Mouse (Mus musculus) brain, embryonic 18.5 days (tissue): ENCODE measurements around the gene Gm20388.
A peak's percentile ranks its signal among the peaks of the same experiment; 100 is the strongest.
"Not testable (repeated sequence)": the region's sequence is repeated elsewhere in the genome, so short reads cannot be mapped to it uniquely, and the experiment has no call there.

Experiments
- DNase-seq: peaks from one replicate; pipeline ENCODE4 v3.0.0-alpha.2; 2012; ENCODE audit warnings: low read depth, low spot score

The Gm20388 gene

DNA sequence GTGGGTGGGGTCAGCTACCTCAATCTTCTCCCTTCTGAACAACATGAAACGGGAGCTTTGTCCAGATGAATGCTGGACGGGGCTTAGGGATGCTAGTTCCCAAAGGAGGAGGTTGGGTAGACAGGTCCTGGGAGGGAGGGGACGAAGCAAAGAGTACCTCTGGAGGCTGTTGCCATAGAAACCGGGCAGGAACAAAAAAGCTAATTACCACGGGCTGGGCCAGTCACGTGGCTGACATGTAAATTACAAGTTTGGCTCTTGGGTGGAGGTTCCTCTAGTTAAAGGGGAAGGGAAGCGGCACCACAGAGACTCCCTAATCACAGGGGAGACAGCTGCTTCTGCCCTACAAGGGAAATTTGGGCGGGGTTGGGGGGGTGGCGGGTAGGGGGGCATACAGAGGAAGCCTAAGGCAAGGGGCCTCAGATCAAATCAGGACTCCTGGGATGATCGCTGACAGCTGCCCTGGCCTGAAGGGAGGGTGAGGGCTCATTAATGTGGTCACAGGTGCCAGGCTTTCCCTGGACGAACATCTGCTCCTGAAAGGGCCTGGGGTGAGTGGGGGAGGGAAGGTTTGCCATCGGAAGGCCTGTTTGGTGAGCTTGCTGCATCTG lies 3502.0 kb downstream of the Gm20388 start:
- DNase-seq, result peak; percentile 80

DNA sequence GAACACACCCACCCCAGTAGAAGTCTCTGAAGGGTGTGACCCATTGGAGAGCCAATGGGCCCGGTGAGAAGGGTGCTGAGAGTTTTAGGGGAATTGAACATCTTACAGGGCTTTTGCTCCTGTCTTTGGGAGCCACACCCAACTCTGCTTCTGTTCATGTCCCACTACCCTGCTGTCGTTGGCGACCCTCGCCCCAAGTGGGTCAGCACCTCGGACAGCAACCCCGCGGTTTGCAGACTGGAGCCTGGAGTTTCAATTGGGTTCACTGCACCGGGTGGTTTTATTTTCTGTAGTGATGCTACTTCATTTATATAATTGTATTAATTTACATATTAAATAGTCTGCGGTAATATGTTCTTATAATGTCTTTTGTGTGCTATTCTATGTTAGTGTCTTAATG lies 3503.6 kb downstream of the Gm20388 start:
- no peak for DNase-seq

DNA sequence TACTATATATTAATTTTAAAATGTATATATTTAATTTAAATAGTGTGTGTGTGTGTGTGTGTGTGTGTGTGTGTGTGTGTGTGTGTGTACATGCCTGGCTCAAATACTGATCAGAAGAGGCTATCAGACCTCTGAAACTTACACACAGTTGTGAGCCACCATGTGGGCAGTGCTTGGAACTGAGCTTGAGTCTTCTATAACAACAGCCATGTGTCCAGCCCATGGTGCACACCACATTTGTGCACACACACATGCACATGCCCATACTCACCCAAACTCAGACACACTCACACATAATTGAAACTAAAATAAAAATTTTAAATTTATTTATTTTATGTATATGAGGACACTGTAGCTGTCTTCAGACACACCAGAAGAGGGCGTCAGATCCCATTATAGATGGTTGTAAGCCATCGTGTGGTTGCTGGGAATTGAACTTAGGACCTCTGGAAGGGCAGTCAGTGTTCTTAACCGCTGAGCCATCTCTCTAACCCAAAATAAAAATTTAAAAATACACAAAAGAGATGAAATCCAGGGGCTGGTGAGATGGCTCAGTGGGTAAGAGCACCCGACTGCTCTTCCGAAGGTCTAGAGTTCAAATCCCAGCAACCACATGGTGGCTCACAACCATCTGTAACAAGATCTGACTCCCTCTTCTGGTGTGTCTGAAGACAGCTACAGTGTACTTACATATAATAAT lies 3504.5 kb downstream of the Gm20388 start:
- not testable (repeated sequence) for DNase-seq

DNA sequence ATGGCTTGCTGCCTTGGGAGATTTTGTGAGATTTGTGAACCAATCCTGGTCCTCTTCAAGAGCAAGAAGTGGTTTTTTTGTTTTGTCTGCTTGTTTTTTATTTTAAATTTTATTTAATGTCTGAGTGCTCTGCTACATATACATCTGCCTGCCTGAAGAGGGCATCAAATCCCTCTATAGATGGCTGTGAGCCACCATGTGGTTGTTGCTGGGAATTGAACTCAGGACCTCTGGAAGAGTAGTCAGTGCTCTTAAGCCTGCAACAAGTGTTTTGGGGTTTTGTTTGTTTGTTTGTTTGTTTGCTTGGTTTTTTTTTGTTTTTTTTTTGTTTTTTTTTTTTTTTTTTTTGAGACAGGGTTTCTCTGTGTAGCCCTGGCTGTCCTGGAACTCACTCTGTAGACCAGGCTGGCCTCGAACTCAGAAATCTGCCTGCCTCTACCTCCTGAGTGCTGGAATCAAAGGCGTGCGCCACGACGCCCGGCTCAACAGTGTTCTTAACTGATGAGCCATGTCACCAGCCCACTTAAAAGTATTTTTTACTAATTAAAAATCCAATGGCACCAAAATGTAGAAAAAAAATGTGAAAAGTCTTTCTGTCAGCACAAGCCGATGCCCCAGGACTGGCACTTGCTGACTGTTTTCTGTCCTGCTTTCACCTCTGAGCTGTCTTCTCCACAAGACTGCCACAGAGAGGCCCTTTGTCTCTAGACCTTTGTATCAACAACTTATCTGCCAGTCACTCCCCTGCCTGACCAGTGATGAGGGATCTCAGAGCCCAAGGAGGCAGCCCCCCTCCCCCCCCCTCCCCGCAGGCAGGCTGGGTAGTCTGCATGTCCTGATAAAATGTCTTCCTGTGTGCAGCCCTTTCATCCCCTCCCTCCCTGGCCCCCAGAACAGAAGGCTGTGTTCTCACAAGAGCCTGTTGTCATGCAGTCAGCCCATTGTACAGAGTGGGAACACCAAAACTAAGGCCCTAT lies 3505.6 kb downstream of the Gm20388 start:
- no peak for DNase-seq

DNA sequence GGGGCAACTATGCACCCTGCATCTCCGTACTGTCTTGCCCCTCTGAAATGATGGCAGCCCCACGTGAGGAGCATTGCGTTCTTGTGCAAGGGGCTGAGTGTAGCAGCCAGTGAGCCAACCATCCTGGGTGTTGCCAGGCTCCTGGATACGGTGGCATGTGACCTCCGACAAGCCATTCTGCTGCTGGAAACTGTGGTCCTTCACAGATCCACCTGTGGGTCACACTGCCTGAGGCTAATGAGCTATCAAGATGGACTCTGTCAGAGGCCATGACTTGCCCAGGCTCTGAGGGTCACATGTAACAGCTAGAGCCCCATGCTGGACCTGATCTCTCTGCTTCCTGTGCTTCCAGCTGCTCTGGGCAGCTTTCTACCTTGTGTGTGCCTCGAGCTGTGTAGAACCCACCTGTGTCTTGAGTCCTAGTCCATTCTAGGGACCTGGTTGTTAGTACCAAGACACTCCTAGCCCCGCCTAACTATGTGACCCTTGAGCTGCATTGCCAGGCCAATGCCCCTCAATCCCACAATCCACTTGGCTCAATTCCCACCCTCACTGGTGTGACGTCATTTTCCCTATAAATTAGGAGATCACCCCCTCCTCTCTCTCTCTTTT lies 3506.4 kb downstream of the Gm20388 start:
- DNase-seq, result no peak

DNA sequence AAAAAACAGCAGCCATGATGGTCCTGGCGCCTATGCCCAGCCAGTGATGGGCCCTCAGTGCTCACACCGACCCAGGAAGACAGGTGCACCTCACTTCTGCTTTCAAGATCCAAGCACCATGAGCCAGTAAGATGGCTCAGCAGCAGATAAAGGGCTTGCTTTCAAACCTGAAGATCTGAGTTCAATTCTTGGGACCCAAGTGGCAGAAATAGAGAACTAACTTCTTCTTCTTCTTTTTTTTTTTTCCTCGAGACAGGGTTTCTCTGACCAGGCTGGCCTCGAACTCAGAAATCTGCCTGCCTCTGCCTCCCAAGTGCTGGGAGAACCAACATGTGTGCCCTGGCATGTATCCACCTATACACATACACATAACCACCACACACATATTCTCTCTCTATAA lies 3509.1 kb downstream of the Gm20388 start:
- DNase-seq, result no peak

DNA sequence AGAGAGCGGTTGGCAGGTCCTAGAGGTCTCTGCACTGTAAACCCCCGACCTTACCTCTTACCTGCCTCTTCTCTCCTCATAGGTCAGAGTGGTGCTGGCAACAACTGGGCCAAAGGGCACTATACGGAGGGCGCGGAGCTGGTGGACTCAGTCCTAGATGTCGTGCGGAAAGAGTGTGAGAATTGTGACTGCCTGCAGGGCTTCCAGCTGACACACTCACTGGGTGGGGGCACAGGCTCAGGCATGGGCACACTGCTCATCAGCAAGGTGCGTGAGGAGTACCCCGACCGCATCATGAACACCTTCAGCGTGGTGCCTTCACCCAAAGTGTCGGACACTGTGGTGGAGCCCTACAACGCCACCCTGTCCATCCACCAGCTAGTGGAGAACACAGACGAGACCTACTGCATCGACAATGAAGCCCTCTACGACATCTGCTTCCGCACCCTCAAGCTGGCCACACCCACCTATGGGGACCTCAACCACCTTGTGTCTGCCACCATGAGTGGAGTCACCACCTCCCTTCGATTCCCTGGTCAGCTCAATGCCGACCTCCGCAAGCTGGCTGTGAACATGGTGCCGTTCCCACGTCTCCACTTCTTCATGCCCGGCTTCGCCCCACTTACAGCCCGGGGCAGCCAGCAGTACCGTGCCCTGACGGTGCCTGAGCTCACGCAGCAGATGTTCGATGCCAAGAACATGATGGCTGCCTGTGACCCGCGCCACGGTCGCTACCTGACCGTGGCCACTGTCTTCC lies 3510.1 kb downstream of the Gm20388 start:
- no peak for DNase-seq

DNA sequence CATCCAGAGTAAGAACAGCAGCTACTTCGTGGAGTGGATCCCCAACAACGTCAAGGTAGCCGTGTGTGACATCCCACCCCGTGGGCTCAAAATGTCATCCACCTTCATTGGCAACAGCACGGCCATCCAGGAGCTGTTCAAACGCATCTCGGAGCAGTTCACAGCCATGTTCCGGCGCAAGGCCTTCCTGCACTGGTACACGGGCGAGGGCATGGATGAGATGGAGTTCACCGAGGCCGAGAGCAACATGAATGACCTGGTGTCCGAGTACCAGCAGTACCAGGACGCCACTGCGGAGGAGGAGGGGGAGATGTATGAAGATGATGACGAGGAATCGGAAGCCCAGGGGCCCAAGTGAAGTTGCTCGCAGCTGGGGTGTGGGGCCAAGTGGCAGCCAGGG lies 3510.7 kb downstream of the Gm20388 start:
- no peak for DNase-seq

DNA sequence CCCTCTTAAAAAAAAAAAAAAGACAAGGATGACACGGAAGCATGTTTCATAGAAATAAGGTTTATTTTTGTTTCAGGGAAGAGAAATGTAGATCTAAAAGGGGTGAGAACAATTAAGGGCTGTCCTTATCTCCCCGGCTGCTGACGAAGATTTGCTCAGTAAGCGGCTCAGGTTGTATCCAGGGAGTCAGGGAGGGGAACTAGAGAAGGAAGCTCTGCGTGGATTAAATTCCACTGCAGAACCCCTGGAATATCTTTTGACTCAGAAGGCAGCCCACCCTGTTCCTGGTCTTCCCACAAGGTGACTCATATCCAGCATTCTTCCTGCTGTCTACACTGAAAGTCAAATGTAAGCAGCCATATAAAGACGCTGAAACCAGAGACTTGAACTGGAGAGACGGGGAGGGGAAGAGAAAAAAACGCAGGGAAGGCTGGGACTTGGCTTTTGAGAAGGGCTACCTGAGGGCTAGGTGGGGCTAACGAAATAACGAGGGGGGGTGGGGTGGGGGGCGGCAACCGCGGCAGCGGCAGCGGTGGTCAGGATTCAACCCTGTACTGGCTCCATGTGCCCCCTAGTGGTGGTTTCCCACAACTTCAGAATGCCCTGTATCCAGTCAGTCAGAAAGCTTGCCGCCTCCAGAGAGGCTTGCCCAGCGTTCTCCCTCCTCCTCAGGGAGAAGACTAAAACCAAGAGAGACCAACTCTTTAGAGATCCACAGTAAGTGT lies 3511.6 kb downstream of the Gm20388 start:
- DNase-seq, result no peak

DNA sequence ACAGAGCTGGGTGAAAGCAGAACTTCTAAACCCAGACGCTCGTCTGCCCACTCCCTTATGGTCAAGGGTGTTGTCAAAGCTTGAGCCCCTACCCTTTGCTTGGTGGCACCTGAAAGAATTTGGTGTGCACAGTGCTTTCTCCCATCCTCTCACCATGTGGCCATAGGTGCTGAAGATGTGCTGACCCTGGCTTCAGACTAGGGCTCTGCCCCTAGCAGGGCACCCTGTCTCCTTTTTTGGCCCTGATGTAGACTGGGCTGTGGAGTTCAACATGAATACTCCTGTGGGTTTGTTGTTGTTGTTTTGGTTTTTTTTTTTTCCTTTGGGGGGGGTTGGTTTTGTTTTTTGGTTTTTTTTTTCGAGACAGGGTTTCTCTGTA lies 3512.1 kb downstream of the Gm20388 start:
- DNase-seq, result no peak

DNA sequence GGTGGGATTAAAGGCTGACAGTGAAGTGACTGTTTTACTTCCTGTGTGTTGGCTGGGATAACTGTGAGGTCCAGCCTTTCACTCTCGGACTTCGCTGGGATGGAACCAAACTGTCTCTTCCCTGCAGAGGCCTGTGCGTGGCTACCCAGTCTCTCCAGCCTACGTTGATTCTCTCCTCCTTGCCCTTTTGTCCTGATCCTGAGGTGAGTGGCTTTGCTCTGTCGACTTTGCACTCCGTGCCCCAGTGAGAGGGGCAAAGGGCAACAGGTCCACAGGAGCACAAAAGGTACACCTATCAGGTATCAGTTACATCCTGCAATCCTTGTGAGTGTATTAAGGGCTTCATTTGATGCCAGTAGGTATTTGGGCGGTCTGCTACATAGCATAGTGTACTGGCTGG lies 3512.8 kb downstream of the Gm20388 start, which contains the start of gene Def8:
TSS of gene Def8 (plus strand) at position 87 of the 400 bp plus-strand sequence.
- no peak for DNase-seq

DNA sequence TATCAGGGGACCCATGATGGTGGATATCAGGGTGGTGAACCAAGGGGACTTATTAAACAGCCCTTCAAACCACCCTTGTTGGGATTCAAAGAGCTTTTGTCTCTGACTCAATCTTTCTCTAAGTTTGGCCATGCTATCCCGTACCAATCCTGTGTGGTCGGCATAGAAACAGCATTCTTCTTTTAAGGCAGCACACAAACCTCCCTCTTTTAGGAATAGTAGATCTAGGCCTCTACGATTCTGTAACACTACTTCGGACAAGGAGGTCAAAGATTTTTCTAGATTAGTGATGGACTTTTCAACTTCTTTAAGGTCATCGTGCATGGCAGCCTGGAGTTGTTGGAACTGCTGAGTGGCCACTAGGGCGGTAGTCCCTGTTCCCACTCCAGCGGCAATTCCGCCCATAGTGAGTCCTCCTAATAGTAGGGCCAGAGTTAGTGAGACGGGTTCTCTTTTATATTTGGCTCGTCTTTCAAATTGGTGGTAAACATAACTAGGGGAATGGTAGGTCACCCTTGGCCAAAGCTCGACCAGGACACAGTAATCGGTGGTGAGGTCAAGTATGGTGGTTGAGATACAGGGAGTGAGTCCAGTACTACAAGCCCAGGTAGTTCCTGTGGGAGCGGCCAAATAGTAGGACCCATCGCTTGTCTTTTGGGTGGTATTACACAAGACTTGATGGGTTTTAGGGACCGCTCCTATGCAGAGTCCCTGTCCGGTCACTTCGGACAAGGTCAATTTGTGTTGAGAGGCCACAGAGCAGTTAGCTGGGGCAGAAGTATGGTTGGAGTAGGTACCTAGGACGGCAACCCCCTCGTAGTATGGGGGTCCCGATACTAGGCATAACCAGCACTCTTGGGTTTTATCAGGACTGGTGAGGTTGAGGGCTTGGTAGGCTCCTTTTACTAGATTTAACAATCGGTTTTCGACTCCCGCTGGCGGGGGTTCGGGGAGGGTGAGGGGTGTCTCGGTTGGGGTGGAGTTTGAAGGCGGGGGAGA lies 3516.2 kb downstream of the Gm20388 start:
- DNase-seq, result no peak

DNA sequence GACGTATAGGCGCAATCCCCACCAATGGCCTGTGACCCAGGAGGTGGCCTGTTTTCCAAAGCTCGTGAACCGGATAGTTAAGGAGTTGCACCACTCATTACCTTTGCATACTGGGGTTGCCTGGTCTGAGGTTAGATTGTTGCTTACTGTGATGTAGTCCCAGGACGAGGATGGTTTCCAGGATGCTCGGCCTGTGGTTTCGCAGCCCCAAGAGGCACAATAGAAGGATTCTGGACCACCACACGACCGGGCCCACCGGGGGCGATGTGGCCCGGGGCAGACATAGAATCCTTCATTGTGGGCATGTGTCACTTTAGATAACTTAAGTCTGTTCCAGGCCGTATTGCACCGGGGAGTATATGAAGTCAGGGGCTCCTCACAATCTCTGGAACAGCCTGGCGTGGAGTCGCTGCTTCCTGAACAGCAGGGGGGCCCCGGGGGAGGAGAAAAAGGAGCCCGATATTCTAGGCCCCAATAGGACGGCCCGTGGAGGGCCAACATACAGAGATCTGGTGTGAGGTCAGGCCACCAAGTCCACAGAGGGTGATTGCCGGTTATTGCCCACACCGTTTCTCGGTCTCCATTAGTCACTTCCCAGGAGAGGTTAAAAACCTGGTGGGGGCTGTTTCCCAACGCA lies 3517.1 kb downstream of the Gm20388 start:
- DNase-seq, result no peak

DNA sequence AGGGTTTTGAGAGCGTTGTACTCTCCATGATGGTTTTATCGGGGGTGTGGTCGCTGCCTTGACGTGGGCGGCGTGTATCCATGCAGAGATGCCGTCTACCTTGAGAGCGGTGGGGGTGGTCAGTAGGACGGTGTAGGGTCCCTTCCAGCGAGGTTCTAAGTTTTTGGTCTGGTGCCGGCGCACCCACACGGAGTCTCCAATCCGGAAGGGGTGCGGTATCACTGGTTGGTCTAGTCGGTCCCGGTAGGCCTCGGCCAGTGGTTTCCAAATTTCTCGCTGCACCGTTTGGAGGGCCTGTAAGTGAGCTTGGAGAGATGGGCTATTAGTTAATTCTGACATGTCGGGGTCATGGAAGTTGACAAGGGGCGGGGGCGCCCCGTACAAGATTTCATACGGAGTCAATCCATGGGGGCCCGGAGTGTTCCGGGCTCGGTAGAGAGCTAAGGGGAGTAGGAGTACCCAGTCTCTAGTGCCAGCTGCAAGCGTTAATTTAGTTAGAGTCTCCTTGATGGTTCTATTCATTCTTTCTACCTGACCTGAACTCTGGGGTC lies 3517.8 kb downstream of the Gm20388 start:
- no peak for DNase-seq

DNA sequence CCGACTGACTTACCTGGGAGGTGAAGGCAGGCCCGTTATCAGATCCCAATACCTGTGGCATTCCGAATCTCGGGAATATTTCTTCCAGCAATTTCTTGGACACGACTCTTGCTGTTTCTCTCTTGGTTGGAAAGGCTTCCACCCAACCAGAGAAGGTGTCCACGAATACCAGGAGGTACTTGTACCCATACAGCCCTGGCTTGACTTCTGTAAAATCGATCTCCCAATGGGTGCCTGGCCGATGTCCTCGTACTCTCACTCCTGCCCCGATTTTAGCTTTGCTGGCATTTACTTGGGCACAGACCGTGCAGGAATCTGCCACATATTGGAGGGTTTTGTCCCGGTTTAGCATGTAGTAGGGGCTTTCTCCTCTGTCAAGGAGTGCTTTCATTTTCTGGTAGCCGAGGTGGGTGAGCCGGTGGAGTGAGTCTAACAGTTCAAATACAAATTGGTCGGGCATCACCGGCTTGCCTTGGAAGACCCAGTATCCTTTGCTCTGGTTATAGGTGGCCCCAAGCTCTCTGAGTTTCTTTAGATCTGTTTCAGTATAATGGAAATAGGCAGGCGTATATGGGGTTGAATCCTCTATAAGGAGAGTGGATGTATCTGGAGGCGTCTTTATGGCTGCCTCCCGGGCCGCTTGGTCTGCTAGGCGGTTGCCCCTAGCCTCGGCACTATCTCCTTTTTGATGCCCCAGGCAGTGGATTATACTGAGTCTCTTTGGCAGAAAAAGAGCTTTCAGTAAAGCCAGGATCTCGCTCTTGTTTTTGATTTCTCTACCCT lies 3518.5 kb downstream of the Gm20388 start:
- DNase-seq, result no peak

DNA sequence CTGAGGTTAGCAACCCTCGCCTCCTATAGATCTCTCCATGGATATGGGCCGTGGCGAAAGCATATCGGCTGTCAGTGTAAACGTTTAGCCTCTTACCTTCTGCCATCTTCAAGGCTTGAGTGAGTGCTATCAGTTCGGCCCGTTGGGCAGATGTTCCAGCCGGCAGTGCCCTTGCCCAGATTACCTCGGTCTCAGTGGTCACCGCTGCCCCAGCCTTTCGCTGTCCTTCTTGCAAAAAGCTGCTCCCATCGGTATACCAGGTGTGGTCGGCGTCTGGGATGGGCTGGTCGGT lies 3519.0 kb downstream of the Gm20388 start:
- DNase-seq, result not testable (repeated sequence)

DNA sequence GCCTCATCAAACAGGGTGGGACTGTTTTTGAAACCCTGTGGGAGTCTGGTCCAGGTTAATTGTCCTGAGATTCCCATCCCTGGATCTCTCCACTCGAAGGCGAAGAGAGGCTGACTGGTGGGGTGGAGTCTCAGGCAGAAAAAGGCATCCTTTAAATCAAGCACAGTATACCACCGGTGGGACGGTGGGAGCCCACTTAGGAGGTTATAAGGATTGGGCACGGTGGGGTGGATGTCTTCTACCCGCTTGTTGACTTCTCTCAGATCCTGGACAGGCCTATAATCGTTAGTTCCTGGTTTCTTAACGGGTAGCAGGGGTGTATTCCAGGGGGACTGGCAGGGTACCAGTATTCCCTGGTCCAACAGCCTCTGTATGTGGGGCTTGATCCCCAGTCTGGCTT lies 3520.3 kb downstream of the Gm20388 start:
- DNase-seq, result not testable (repeated sequence)
